Mouse (Mus musculus): ENCODE results near the gene Aldh16a1.

GRCm38 (mm10) chr7:45098541-45099240 lies 55.7 kb downstream of the Aldh16a1 start:
- TF ChIP-seq CTCF (IDR thresholded peaks at IDR 0.05): peak; percentile 54
- TF ChIP-seq EP300 (IDR thresholded peaks at IDR 0.05): no peak
